Mouse (Mus musculus) cerebellum, adult 2 months (tissue): ENCODE results near the gene Elmo3. TPM values are rescaled to one million over a fixed set of nuclear protein-coding genes. Genes with fewer than 3 reads are reported as not detected.

ENCODE experiments used
- DNase-seq, 2 experiments: peaks; one replicate each; pipeline ENCODE4 v3.0.0; 2021
- H3K27ac ChIP-seq: fragments of 200-500 bp; 2 replicates; pipeline ENCODE4 v1.5.1; 2012; ENCODE audit warnings: low read length, control low read depth, inconsistent platforms; ENCODE audit not compliant: insufficient read depth
- H3K27me3 ChIP-seq: fragments of 200-500 bp; 2 replicates; pipeline ENCODE4 v1.6.1; 2012; ENCODE audit warnings: inconsistent platforms, mild to moderate bottlenecking, low read length, moderate library complexity; ENCODE audit not compliant: control insufficient read depth, insufficient read depth
- H3K4me1 ChIP-seq: fragments of 200-500 bp; 2 replicates; pipeline ENCODE4 v1.6.1; 2011; ENCODE audit warnings: low read length; ENCODE audit not compliant: control insufficient read depth, insufficient read depth
- H3K4me3 ChIP-seq: fragments of 200-500 bp; replicated peaks from 2 replicates; pipeline ENCODE3; 2011; ENCODE audit warnings: mild to moderate bottlenecking, low read depth, low read length, control low read depth; ENCODE audit not compliant: insufficient read depth
- CTCF ChIP-seq: fragments of 200-500 bp; IDR thresholded peaks from 2 replicates; pipeline ENCODE4 v1.5.1; 2011; ENCODE audit warnings: low read depth, mild to moderate bottlenecking, control low read depth, low read length, moderate library complexity, borderline replicate concordance; ENCODE audit not compliant: insufficient read depth
- POLR2A ChIP-seq: fragments of 200-500 bp; IDR thresholded peaks from 2 replicates; pipeline ENCODE4 v1.6.1; 2011; ENCODE audit warnings: low read length, control low read depth, borderline replicate concordance; ENCODE audit not compliant: insufficient read depth
- WGBS: fragments of 180-500 bp; shearing (Covaris S2); methylation state at CpG from one replicate; pipeline ENCODE4 v1.1.7; 2018; 5-methylcytosine and 5-hydroxymethylcytosine counted together
- polyA plus RNA-seq: library from polyadenylated mRNA; depleted of rRNA; stranded (reverse); fragments of >200 nt; gene quantifications from 2 replicates; pipeline ENCODE4 v1.2.3, GENCODE M21; 2012

Elmo3 gene
- polyA plus RNA-seq, 1 experiment, result 12.4 TPM

DNA sequence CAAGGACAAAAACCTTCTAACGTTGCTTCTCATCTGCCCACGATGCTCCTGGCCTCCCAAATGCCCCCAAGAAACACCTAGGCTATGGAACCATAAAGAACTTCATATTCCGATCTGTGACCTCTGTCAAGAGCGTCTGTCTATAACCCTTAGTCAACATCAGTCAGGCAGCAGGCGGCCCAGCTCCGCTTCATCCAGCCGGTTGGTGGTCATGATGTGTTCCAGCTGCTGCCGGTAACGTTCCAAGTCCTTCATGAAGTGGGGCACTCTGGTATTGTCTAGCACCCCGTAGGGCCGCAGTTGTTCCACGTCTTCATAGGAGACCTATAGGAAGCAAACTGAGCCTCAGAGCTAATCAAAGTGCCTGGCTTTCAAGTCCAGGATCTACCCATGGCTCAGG is 23.6 kb upstream of the Elmo3 start:
- Histone ChIP-seq H3K4me1 (peaks cover 9% of the 10 kb centered on the region), H3K27me3 (no peaks in the 10 kb centered on the region), H3K27ac (no peak overlapping the region), H3K4me3 (no peak overlapping the region)
- WGBS, result 89% methylated on average over 12 of the region's 12 CpGs
- no peak for TF ChIP-seq CTCF
- no peak for TF ChIP-seq POLR2A
- no peak for DNase-seq

DNA sequence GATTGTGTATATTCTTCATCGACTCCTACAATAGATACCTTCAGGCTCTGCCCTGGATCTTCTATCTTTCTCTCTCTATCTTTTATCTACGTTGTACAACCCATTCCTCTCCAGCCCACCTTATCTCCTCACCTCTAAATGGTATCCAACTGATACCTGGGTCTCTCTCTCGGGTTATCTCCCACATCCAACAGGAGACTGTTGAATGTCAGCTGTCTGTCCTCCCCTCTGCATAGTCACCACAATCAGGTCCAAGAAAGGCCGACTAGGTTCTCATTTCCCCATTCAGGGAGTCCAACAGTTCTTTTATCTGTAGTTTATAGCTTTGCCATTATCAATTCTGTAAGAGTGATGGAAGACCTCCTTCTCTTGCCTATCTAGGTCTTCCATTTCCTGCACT is 23.2 kb upstream of the Elmo3 start:
- no peak for DNase-seq
- H3K4me3 ChIP-seq, result no peak overlapping the region
- WGBS, result 94% methylated on average over 4 of the region's 4 CpGs
- H3K27ac ChIP-seq, result no peak overlapping the region
- no peaks in the 10 kb centered on the region for H3K27me3 ChIP-seq
- H3K4me1 ChIP-seq, result peaks cover 9% of the 10 kb centered on the region
- no peak for TF ChIP-seq CTCF
- TF ChIP-seq POLR2A, result no peak

- Histone ChIP-seq H3K4me1 (peaks cover 9% of the 10 kb centered on the region), H3K27me3 (no peaks in the 10 kb centered on the region), H3K27ac (no peak overlapping the region), H3K4me3 (peak overlapping the region; percentile 13)
- TF ChIP-seq CTCF, result peak; percentile 73
- TF ChIP-seq POLR2A, result no peak
- DNase-seq, result peak; percentile 60 to 65
- WGBS, result 20% methylated on average over 23 of the region's 23 CpGs
Observed at GRCm38 (mm10) chr8:105283074-105283473, 22.3 kb upstream of the Elmo3 start.

DNA sequence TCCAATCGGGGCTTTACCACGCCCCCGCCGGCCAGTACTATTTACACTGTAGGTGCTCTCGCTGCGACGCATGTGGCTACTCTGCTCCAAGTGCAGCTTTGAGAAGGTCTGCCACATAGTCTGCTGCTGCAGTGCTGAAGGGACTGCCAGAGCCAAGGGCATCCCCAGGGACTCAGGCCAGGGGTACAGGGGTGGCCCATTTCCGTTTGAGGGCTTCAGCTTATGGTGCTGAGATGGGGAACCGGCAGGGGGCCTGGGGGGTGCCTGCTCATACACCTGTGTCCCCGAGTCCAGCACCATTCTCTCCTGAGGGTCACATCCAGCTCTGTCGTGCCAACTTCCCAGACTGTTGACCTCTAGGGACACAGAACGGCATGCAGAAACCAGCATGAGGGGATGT is 19.9 kb upstream of the Elmo3 start:
- Histone ChIP-seq H3K4me3 (no peak overlapping the region), H3K4me1 (peaks cover 11% of the 10 kb centered on the region), H3K27me3 (no peaks in the 10 kb centered on the region), H3K27ac (no peak overlapping the region)
- no peak for TF ChIP-seq POLR2A
- TF ChIP-seq CTCF, result no peak
- WGBS, result 45% methylated on average over 12 of the region's 12 CpGs
- no peak for DNase-seq

DNA sequence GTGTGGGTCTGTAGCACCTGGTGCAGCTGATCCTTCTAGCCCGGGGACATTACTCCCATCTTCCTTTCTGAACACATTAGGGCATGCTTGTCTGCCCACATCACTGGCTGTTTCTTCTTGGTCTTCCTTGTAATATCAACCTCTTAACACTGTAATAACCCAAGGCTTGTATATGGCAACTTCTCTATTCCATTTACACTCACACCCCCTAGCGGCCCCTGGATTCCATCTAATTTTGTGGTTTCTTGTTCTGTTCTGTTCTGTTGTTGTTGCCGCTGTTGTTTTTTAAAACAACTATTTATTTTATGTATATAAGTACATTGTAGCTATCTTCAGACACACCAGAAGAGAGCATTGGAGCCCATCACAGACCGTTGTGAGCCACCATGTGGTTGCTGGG is 18.5 kb upstream of the Elmo3 start:
- Histone ChIP-seq H3K4me1 (peaks cover 11% of the 10 kb centered on the region), H3K4me3 (no peak overlapping the region), H3K27me3 (no peaks in the 10 kb centered on the region), H3K27ac (no peak overlapping the region)
- DNase-seq, result no peak
- WGBS, result 81% methylated on average over 4 of the region's 4 CpGs
- no peak for TF ChIP-seq CTCF
- no peak for TF ChIP-seq POLR2A

DNA sequence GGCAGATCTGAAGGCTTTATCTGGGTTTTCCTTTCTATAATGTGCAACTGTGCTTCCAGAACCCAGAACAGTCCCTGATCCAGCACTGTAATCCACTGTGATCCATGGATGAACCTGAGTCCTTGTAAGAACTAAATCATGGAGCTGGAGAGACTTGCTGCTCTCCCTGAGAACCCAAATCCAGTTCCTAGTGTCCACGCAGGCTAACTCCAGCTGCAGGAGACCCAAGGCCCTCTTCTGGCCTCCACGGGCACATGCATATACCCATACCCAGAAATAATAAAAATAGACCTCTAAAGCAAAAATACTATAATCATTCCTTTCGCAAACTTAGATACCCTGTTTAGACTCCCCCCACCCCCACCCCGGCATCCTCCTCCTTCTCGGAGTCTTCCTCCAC is 17.2 kb upstream of the Elmo3 start:
- H3K27me3 ChIP-seq, result no peaks in the 10 kb centered on the region
- H3K4me3 ChIP-seq, result no peak overlapping the region
- peaks cover 17% of the 10 kb centered on the region for H3K4me1 ChIP-seq
- WGBS, result 73% methylated on average over 5 of the region's 5 CpGs
- no peak overlapping the region for H3K27ac ChIP-seq
- no peak for TF ChIP-seq POLR2A
- TF ChIP-seq CTCF, result no peak
- no peak for DNase-seq

GRCm38 (mm10) chr8:105288958-105289732 is 16.3 kb upstream of the Elmo3 start:
- Histone ChIP-seq H3K4me3 (peak overlapping the region; percentile 69), H3K27me3 (no peaks in the 10 kb centered on the region), H3K4me1 (peaks cover 23% of the 10 kb centered on the region), H3K27ac (peak overlapping the region; percentile 55)
- TF ChIP-seq CTCF (no peak), POLR2A (peak; percentile 71)
- under 1% methylated on average over 53 of the region's 53 CpGs for WGBS
- DNase-seq, result peak; percentile 94 to 97

- H3K4me1 ChIP-seq, result peaks cover 24% of the 10 kb centered on the region
- H3K27me3 ChIP-seq, result no peaks in the 10 kb centered on the region
- peak; percentile 73 to 76 for DNase-seq
- TF ChIP-seq POLR2A (no peak), CTCF (peak; percentile 60; the same call in 1 of the 2 replicates)
- H3K4me3 ChIP-seq, result peak within 1 kb of the TSS; percentile 69
- H3K27ac ChIP-seq, result peak within 1 kb of the TSS; percentile 55
- WGBS, result 1% methylated on average over 43 of the region's 43 CpGs
Observed at GRCm38 (mm10) chr8:105289805-105290460, 15.5 kb upstream of the Elmo3 start, which contains the start of gene 4931428F04Rik. TSS of gene 4931428F04Rik (minus strand) at chr8:105289864.
